Mouse (Mus musculus): Measurements from ENCODE around the gene Dab1. TPM values are rescaled to one million over a fixed set of nuclear protein-coding genes. Genes with fewer than 3 reads are reported as not detected.

Gene Dab1
- polyA plus RNA-seq, 1 experiment = not detected

DNA sequence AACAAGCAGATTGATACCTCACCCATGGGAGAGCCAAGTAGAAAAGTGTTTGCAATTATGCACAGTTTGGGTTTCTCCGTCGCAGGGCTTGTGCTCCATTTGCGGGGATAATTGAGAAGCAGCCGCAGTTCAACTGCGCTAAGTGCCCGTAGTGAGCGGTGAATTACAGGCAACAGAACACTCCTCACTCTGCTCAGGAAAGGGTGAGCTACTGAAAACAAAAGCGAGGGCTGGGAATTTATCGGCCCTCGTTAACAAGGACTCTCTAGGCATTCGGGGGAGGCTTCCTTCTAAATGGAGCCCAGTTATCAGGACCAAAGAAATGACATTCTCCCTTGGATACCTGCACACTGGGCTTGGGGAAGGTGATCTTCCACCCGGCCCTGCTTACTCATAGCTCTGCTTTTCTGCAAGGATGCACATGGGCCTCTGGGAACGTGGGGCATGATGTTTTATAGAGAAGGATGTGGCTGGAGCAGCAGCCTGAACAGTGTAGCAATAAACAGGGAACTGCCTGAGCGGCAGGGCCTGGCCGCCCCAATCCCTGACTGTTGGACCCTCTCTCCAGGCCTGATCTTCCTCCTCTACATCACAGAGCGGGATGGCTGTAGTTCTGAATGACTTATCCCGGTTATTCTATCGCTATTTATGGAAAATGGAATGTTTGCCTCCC lies 1067.1 kb downstream of the Dab1 start:
- no peak for TF ChIP-seq GATA1 (IDR thresholded peaks at IDR 0.05; ENCODE audit: low read length)

DNA sequence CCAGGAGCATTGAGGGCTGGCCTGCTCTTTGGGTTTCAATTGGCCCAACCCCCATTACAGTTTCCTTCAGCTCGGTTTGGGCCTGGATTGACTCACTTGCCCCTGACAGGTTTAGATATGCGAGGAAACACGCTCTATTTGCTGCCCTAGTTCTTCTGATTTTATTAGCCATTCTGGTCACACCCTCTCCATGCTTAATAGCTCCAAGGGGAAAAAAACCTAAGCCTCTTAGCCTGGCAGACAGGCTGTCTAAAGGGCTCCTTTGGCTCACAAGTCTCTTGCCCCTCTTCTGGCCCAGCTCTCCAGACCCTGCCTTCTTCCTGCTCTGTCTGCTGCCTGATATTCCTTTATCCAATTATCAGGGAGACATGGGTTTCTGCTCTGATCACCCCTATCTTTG lies 1069.9 kb downstream of the Dab1 start:
- no peak for TF ChIP-seq GATA1 (IDR thresholded peaks at IDR 0.05; ENCODE audit: low read length)

DNA sequence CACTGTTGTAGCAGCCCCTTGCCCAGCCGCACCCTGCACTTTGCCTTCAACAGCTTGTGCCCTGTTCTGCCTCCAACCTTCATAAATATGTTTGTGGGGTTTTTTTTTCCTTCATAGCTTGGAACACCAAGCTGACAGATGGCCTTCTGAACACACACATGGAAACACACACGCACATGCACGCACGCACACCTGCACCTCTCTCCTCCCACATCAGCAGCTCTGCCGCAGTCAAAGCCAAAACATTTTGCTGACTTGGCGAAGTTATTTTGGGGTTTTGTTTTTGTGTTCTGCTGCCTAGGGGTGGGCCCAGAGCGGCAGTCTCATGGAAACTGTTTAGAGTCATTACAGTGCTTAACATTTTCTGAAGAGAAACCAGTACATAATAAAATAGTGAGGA lies 1071.9 kb downstream of the Dab1 start:
- TF ChIP-seq GATA1 (IDR thresholded peaks at IDR 0.05; ENCODE audit: low read length) = no peak

DNA sequence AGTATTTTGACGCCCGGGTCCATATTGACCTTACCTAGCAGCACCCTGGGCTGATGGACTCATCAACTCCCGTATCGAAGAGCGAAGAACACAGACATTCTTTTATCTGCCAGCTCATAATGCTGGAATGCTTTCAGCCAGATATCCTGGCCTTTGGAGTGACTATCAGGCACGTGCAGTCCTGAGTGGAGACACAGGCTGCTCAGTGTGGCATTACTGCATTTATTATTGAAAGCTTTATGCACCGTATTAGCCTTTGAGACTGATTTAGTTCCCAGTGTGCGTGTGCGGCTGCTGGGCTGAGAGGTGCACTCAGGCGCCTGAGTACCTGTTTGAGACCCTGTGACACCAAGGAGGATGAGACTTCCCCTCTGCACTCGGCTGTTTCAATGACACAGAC lies 1075.0 kb downstream of the Dab1 start:
- TF ChIP-seq GATA1 (IDR thresholded peaks at IDR 0.05; ENCODE audit: low read length) = no peak

DNA sequence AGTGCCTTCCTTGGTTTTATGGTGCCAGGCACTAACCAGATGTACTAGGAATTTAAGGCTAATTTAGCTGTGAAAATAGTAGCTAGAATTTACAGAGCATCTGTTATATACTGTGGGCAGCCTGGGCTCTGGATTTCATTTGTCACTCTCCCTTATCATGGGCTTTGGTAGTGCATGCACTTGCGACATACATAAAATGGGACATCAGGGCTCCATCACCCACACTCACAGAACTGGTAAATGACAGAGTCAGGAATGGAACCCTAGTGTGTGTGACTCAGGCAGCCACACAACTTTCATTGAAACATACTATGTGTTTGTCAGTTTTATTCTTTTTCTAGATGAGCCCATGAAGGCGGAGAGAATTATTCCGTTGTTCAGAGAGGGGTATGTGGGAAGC lies 1077.4 kb downstream of the Dab1 start:
- no peak for TF ChIP-seq GATA1 (IDR thresholded peaks at IDR 0.05; ENCODE audit: low read length)

DNA sequence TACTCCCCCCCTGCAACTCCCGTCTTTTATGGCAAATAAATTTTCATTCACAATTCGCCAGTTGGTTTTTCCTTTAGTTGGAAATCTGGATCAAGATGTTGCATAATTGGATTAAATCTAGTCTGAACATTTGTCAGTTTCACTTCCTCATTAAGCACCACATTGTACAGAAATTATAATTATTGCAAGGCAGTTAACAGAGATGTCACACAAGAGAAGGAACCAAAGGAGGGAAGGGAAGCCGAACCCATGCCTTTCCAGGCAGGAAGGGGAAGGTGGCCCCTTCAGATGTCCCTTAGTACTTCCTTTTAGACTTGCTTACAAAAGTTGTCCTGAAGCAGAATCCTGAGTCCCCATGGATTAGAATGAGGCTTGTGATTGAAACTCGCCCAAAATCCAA lies 1078.5 kb downstream of the Dab1 start:
- TF ChIP-seq GATA1 (IDR thresholded peaks at IDR 0.05; ENCODE audit: low read length) = no peak

DNA sequence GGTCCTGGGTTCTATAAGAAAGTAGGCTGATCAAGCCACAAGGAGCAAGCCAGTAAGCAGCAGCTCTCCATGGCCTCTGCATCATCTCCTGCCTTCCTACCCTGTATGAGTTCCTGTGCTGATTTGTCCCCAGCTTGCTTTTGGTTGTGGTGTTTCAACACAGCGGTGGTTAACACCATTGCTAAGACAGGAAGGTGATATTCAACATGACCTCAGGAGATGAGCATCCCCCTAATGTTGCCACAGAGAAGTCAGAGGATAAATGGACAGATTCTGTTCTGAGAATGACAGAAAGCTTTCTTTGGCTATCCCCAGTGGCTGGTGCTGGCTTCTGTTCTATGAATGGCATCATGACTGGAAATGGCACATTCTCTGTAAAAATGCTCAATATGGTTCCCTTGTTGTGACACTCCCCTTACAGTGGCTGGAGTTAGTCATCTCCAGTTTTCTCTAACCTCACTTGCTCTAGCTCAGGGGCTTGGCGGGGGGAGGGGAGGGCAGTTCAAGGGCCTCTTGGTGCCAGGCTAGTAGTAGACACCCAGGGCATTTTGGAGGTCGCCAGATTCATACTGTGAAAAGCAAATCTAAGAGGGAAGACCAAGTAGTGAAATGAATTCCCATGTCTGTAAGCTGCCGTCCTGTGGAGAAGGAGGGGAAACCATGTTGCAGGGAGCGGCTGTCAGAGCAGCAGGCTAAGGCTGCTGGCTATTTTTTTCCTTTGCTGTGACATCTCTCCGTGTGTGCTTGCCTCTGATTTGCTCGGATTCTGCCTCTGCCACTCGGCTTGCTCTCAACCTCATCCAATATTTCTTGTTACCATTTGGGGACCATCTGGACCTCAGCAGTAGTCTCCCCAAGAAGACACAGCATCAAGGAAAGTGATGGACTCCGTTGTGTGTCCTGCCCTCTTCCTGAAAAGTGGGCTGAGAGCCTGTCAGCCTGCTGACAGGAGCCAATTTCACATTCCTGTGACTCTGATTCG lies 1086.8 kb downstream of the Dab1 start:
- TF ChIP-seq GATA1 (IDR thresholded peaks at IDR 0.05; ENCODE audit: low read length) = no peak

DNA sequence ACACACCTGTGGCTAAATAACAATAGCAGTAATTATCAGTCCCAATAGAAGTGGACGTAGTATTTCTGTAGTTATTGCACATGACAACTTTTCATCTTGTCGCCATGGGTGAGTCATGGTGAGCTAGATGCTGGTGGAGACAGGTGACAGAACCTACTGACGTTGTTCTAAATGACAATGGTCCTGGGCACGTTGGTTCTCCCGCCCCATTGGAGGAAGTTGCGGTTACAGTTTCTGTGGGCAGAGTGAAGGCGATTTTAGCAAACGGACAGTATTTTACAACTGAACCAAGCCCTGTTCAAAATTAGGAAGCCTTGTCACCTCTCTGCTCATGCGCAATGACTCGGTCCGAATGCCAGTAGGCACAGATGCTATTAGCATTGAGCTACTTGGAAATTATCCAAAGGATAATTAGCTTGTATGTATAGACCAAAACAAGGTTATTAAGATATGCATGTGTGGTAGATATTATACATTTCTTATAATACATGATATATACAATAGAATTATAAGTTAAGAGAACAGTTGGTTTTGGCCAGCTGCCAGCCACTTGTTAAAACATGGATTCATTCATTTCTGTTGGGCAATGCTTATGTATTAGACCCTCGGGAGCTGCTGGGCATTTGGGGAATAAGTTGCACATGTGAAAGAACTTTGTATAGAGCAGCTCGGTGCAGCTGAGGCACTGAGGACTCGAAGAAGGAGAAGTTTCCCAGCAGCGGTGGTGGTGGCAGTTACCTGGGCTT lies 1093.4 kb downstream of the Dab1 start:
- TF ChIP-seq GATA1 (IDR thresholded peaks at IDR 0.05; ENCODE audit: low read length) = no peak

DNA sequence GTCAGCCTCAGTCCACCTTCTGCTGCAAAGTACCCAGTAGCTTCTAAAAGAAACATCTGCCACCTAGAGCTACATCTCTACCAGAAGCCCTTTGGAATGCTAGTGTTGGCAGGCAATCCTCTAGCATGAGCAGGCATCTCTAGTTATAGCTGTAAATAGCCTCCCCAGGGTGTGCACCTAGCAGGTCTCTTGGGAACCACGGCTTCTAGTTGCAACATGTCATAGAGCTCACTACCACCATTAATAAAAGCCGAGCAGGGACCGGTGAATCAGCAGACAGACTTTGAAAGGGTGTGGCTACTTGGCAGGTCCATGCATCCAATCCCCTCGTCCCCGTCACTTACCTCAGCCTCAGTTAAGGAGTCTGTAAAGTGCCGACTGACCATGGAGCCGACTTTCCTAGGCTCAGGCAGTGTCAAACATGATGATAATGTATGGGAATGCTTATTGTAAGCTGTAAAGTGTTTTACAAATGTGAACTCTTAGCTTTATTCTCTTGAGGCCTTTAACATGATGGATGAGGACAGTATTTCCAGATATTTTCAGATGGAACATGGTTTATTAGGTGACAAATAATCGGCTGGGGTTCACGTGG lies 1095.9 kb downstream of the Dab1 start:
- no peak for TF ChIP-seq GATA1 (IDR thresholded peaks at IDR 0.05; ENCODE audit: low read length)

DNA sequence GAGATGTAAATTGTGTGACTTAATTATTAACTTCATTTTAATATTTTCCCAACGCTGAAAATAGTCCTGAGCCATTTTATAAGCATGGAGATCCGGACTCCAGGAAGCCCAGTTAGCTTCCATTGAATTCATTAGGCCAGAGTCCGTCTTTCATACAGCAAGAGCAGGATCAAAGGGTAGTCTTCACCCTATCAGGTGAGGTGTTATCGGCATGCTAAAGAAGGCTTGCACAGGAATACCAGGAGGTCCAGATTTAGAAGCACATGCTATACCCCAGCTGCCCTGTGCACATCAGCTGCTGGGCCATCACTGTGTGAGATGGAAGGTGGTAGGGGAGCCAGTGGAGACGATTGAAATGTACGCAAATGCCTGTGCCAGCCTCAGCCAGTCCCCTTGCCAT lies 1096.7 kb downstream of the Dab1 start:
- TF ChIP-seq GATA1 (IDR thresholded peaks at IDR 0.05; ENCODE audit: low read length) = no peak

DNA sequence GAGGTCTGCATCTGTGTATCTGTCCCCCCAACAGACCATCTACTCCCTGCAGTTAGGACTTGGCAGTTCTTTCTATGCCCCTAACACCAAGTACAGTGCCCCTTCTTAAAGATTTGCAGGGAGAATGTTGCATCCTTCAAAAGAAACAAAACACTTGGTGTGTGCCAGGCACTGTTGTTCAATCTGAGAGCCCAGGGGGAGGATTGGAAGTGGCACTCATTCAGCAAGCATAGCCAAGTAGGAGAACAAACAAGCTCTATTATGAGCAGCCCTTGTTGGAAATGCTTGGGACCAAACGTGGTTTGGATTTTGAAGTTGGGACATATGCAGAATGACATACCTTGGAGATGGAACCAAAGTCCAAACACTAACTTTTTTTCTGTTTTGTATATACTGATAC lies 1097.3 kb downstream of the Dab1 start:
- TF ChIP-seq GATA1 (IDR thresholded peaks at IDR 0.05; ENCODE audit: low read length) = no peak

DNA sequence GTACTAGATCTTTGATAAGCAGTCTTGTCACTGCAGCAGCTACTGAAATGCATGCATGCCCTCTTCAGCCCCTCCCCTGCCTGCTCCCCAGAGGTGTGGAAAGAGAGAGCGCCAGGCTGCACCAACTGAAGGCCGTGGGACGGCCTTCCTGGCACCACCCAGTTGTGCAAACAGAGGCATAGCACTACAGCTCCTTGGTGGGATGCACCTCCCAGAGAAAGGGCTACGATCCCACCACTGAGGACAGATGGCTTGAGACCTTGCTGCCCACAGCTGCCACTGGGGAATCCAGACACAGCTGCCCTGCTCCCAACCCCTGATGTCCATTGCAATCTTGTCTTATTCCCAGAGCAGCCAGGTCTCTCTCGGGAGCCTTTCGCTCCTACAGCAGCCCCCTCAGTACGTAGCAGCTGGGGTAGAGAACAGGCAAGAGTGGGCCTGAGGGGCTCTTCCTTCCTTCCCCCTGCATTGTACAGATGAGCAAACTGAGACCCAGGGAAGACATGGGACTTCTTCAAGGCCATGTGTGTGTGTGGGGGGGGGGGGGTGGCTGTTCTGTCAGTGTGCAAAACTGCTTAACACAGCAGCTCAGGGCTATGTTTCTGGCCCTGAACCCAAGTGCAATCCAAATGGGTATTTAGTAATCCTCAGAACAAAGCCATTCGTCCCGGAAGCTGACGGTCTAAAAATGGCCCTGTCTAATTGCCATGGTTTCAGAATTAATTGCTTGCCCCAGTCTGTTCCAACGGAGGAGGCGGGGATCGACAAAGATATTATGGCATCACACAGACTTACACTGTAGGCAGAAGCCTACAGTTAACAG lies 1100.0 kb downstream of the Dab1 start:
- TF ChIP-seq GATA1 (IDR thresholded peaks at IDR 0.05; ENCODE audit: low read length) = no peak

DNA sequence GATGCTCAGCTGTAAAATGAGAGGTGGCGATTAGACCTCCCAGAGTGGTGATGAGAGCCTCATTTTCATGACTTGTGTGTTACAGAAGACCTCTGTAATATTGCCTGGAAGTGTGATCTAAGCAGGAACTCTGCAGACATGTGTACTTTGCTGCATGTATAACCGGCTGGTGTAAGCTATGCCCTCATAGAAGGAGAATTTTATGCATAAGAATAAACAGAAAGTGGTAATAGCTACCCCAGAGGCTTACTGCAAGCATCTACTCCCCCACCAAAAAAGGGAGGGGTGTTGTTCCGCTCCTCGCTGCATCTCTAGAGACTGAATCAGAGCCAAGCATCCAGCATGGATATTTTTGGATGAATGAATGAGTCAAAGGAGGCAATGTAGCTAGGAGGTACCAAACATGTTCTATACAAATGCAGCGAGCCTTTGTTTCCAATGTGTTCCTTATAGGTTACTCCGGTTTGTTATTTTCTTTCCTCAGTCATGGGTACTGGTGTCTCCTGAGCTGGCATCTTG lies 1104.4 kb downstream of the Dab1 start:
- TF ChIP-seq GATA1 (IDR thresholded peaks at IDR 0.05; ENCODE audit: low read length) = no peak

DNA sequence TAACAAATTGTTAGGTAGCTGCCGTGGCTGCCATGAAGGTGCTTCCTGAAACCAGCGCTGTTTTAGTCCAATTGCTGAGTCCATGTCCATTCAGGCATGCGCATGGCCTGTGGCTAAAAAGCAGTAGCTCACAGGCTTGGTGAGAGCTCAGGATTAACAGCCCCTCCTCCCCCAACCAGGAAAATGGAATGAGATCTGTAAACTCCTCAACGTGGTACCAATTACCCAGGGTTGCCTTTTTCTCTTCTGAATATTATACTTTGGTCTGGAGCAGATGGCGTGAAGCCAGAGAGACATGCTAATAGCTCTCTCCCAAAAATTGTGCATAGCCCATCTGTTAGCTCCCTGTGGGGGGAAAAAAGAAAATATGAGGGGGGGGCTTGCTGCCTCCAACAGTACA lies 1105.1 kb downstream of the Dab1 start:
- no peak for TF ChIP-seq GATA1 (IDR thresholded peaks at IDR 0.05; ENCODE audit: low read length)

DNA sequence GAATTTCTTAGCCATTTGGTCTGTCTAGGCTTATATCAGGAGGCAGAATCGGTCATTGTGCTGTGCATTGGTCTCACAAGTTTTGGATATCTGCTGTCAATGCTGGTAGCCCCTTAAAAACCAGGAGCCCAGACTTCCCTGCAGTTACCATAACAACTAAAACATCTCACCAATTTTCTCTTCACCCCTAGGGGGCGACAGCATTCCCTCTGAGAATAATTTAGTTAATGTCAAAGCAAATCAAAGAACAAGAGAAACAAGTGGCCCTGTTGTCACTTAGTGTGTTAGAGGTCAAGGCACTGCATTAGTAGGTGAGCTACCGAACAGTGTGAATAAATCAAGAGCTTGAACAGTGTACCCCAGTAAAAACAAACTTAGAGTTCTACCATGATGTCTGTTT lies 1106.5 kb downstream of the Dab1 start:
- TF ChIP-seq GATA1 (IDR thresholded peaks at IDR 0.05; ENCODE audit: low read length) = no peak
